Mouse (Mus musculus) cerebellum, postnatal 14 days (tissue): ENCODE results near the gene Notch2.

ENCODE experiments used
- DNase-seq, 2 experiments: peaks; one replicate each; pipeline ENCODE4 v3.0.0; 2021; ENCODE audit warnings: mixed read lengths in 2 of 2

Gene Notch2

GRCm38 (mm10) chr3:98160330-98160729, 147.0 kb downstream of the Notch2 start, which contains the start of gene Adam30:
TSS of gene Adam30 (plus strand) at chr3:98160630.
- DNase-seq, result no peak

- DNase-seq, result peak; percentile 49 to 54
These were observed 165.0 kb downstream of the Notch2 start for GRCm38 (mm10) chr3:98178340-98178739.

GRCm38 (mm10) chr3:98180805-98181204, 167.5 kb downstream of the Notch2 start:
- DNase-seq, result peak; percentile 63 to 72

- DNase-seq, result no peak
These were observed 171.9 kb downstream of the Notch2 start for GRCm38 (mm10) chr3:98185163-98185714.

GRCm38 (mm10) chr3:98187777-98188176, 174.4 kb downstream of the Notch2 start:
- DNase-seq, result no peak

- peak; percentile 35 to 40 for DNase-seq
These were observed 184.6 kb downstream of the Notch2 start for GRCm38 (mm10) chr3:98197711-98198532.

- DNase-seq, result no peak
These were observed 186.4 kb downstream of the Notch2 start for GRCm38 (mm10) chr3:98199747-98200146.
